9 mouse cellular contexts compared by ENCODE assay signal in the genomic region with DNA sequence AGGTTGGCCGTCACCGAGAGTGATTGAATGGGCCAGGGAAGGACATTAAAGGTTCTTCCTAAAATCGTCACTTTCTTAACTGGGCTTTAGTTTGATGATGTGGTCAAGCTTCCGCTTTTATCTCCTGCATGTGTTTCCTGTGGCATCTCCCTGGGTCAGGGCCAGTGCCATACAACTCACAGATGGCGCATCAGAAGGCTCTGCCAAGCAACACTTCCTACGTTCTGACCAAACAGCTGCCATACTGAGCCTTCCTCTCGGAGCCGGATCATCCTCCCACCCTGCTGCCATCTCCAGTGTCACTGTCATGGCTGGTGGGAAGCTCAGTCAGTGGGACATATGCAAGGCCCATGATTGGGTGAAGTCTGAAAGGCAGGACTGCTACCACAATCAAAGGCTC. TPM values are rescaled to one million over a fixed set of nuclear protein-coding genes. Genes with fewer than 3 reads are reported as not detected.
DNase-seq lines count a peak whose midpoint lies in the region; TF ChIP-seq lines count a peak whose summit lies in the region.
"Had no signal": no experiment of that assay in that cellular context is flagged by ENCODE, and none has a peak within 500 bp of the region (broad histone marks: within the 10 kb centered on the region; RNA-seq: fewer than 3 reads in every experiment).

No protein-coding gene starts in this region.

- H3K4me3 ChIP-seq in layer of hippocampus, adult 2 months = no peak overlapping the region
- no peak overlapping the region for H3K4me3 ChIP-seq in myocyte
- H3K4me3 ChIP-seq: heart, embryonic 15.5 days had no signal

- TF ChIP-seq CTCF in layer of hippocampus, adult 2 months (conservative IDR thresholded peaks at IDR 0.05) = no peak

- DNase-seq in heart, adult 9 months (ENCODE audit: low spot score in 2 of 2) = peak; percentile 38 to 71
- no peak for DNase-seq in heart, postnatal 25 days (ENCODE audit: low spot score)
- peak; percentile 83 to 84 for DNase-seq in cerebellum, adult 18-20 months
- peak; percentile 73 to 81 for DNase-seq in layer of hippocampus, adult 2 months (ENCODE audit: low spot score in 2 of 2)
- DNase-seq in urinary bladder, adult 18-20 months (ENCODE audit: low spot score in 2 of 2) = no peak
- DNase-seq in adrenal gland, postnatal 36 days = no peak
- no peak for DNase-seq in retina, postnatal 1 day

- H3ac ChIP-seq in myocyte (ENCODE audit: control insufficient read depth, insufficient read length) = no peak overlapping the region

- no peak for TF ChIP-seq POLR2A in myocyte (IDR thresholded peaks at IDR 0.05; ENCODE audit: insufficient read length, low read depth)

- intact Hi-C loops in heart, postnatal 25 days (cut with DNase I) = no loop called here

- no peaks in the 10 kb centered on the region for H3K27me3 ChIP-seq in myocyte (ENCODE audit: control insufficient read depth, insufficient read depth, insufficient read length)
- H3K27me3 ChIP-seq: heart, embryonic 15.5 days had no signal

- H3K4me2 ChIP-seq in myocyte (ENCODE audit: low read depth) = peak overlapping the region; percentile 24
- H3K4me2 ChIP-seq: heart, embryonic 15.5 days had no signal

- peak overlapping the region; percentile 97 for H3K27ac ChIP-seq in layer of hippocampus, adult 2 months
- H3K27ac ChIP-seq: heart, embryonic 15.5 days had no signal

- H3K36me3 ChIP-seq in myocyte (ENCODE audit: control insufficient read depth, insufficient read depth) = no peaks in the 10 kb centered on the region
- H3K36me3 ChIP-seq: heart, embryonic 15.5 days had no signal

- H3K79me2 ChIP-seq in myocyte (ENCODE audit: control insufficient read depth, insufficient read depth) = peaks cover 99% of the 10 kb centered on the region

TF ChIP-seq in myocyte, 11 proteins besides CTCF, POLR2A, EP300 and RAD21:
- TF ChIP-seq MYOG (IDR thresholded peaks at IDR 0.05; ENCODE audit: control insufficient read depth in 1 of 3, insufficient read depth in 1 of 3, insufficient read length in 2 of 3, low read depth in 2 of 3) (peak in 2 of 3 experiments; percentile 78 to 93), USF1 (IDR thresholded peaks at IDR 0.05; ENCODE audit: low read depth) (no peak), SRF (IDR thresholded peaks at IDR 0.05; ENCODE audit: control insufficient read depth, insufficient read length, low read depth) (no peak), TCF3 (IDR thresholded peaks at IDR 0.05; ENCODE audit: insufficient read length, low read depth) (peak; percentile 50), TCF12 (IDR thresholded peaks at IDR 0.05; ENCODE audit: insufficient read depth, poor library complexity, severe bottlenecking) (peak; percentile 42), MYOD1 (IDR thresholded peaks at IDR 0.05; ENCODE audit: control insufficient read depth in 1 of 3, insufficient read length in 2 of 3, low read depth in 2 of 3) (peak in 2 of 3 experiments; percentile 66 to 92)

RNA-seq across cellular contexts. Expression of a gene that starts 6.7 kb away (rescaled TPM):
- 10 to 100 TPM in 1 of 2 experiments, 1 to 10 TPM in 1; 9.6 to 11.3 TPM for total RNA-seq in heart, postnatal 25 days (2021)
- 10 to 100 TPM; 58.1 to 58.9 TPM for total RNA-seq in layer of hippocampus, adult 2 months (2021)
- polyA plus RNA-seq in myocyte (2012; fragmentation: generic; extraction: Trizol) = 6.2 TPM
- total RNA-seq in adrenal gland, postnatal 36 days (2021) = 10 to 100 TPM; 21.2 to 24.8 TPM

Comparison
In these comparisons a context has a peak if more than half of its experiments do, and no peak if none do; other contexts are left out.
1. DNase-seq: peak in heart, adult 9 months (2 of 2), cerebellum, adult 18-20 months (2 of 2) and layer of hippocampus, adult 2 months (2 of 2); none in heart, postnatal 25 days (single experiment), urinary bladder, adult 18-20 months (0 of 2), adrenal gland, postnatal 36 days (0 of 2) and retina, postnatal 1 day (single experiment).